Mouse (Mus musculus): Measurements from ENCODE around the gene Ina.

DNA sequence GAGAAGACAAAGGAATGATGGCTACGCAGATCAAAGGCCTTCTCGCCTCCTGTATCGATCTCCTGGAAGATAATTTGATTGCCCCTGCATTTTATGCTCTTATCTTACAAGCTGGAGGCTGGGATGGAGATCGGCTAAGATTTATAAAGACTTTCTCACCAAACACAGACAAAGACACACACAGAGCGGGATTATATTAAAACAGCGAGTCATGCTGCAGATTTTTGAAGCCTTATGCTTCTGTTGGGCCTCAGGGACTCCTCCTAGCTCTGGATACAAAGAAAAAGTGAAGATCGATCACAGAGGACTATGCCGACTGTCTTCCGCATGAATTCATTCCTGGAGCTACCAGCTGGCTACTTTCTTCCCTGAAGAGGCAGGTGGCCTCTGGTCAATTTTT is 15.3 kb downstream of the Ina start:
- TF ChIP-seq GATA1 (IDR thresholded peaks at IDR 0.05; ENCODE audit: low read length) (no peak), TAL1 (IDR thresholded peaks at IDR 0.05; ENCODE audit: low read length) (no peak)
